Mouse (Mus musculus) midbrain, embryonic 13.5 days (tissue): ENCODE measurements at regions not wholly inside any gene's neighbourhood (a gene's known extent, or its start where the extent isn't known, plus 50 kb on each side); places are given as distances from the start of the nearest gene placed in this dataset.

ENCODE experiments used
- ATAC-seq: fragments of 200-750 bp; cut with Nextera tagmentation; 2 replicates; pipeline ENCODE4 v1.8.0; 2017; ENCODE audit warnings: mild to moderate bottlenecking, moderate TSS enrichment, moderate library complexity
- H3K27ac ChIP-seq: fragments of 300-500 bp; sonication (generic); 2 replicates; pipeline ENCODE4 v1.5.1; 2015; ENCODE audit warnings: inconsistent platforms, mild to moderate bottlenecking, moderate library complexity
- H3K27me3 ChIP-seq: fragments of 300-500 bp; sonication (generic); 2 replicates; pipeline ENCODE4 v1.6.1; 2015; ENCODE audit warnings: mild to moderate bottlenecking, inconsistent platforms
- H3K36me3 ChIP-seq: fragments of 300-500 bp; sonication (generic); 2 replicates; pipeline ENCODE4 v1.6.1; 2015; ENCODE audit warnings: mild to moderate bottlenecking, inconsistent platforms
- H3K4me1 ChIP-seq: fragments of 300-500 bp; sonication (generic); replicated peaks from 2 replicates; pipeline ENCODE4 v1.6.1; 2015; ENCODE audit warnings: inconsistent platforms
- H3K4me2 ChIP-seq: fragments of 300-500 bp; sonication (generic); replicated peaks from 2 replicates; pipeline ENCODE4 v1.6.1; 2015; ENCODE audit warnings: moderate library complexity, mild to moderate bottlenecking, inconsistent platforms
- H3K4me3 ChIP-seq: fragments of 300-500 bp; sonication (generic); replicated peaks from 2 replicates; pipeline ENCODE4 v1.5.1; 2015; ENCODE audit warnings: mild to moderate bottlenecking, inconsistent platforms
- H3K9ac ChIP-seq: fragments of 300-500 bp; sonication (generic); replicated peaks from 2 replicates; pipeline ENCODE4 v1.6.1; 2015; ENCODE audit warnings: mild to moderate bottlenecking, inconsistent platforms
- H3K9me3 ChIP-seq: fragments of 300-500 bp; sonication (generic); 2 replicates; pipeline ENCODE4 v1.6.1; 2016; ENCODE audit warnings: mild to moderate bottlenecking, inconsistent platforms
- WGBS: fragments of 180-500 bp; shearing (Covaris S2); methylation state at CpG from one replicate; pipeline ENCODE4 v1.1.7; 2015; 5-methylcytosine and 5-hydroxymethylcytosine counted together

DNA sequence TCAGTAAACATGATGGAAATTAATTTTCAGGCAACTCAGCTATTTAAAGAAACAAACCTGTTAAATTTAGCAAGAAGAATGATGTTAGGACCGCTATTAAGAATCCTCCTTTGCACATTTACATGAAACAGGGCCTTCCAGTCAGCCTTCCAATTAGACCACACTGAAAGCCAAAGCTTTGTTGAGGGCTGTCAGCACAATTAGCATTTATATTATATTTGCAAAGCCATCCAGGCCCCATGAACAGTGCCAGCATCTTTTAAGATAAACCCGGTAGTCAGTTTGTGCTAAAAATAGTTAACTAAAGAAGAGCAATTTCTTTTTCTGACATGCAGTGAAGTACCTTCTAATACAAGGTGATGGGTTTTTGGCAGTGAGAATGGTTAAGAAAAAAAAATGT is 495.1 kb downstream of the Kcna4 start:
- no peak overlapping the region for H3K4me2 ChIP-seq
- no peak overlapping the region for H3K27ac ChIP-seq
- no peak overlapping the region for H3K4me3 ChIP-seq
- H3K9me3 ChIP-seq, result no peaks in the 10 kb centered on the region
- H3K9ac ChIP-seq, result no peak overlapping the region
- no peaks in the 10 kb centered on the region for H3K4me1 ChIP-seq
- H3K27me3 ChIP-seq, result no peaks in the 10 kb centered on the region
- 43% methylated on average over 2 of the region's 2 CpGs for WGBS
- peak; percentile 67 for ATAC-seq
- no peaks in the 10 kb centered on the region for H3K36me3 ChIP-seq

DNA sequence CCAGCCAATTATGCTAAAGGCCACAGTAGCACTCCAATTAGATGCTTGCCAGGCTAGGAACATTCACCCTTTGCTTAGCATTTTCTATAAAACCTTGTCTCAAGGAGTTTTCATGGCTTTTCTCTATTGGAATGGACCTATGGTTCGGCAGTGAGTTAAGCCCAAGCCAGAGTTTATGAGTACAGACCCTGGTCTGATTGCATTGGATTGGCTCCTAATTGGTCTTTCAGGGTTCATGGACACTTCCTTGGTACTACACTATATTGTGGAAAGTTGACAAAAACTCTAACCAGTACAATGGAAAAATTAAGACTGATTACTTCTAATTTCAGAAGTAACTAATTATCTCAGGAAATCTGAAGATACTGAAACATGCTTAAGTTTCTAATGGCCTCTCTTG is 506.5 kb downstream of the Kcna4 start:
- Histone ChIP-seq H3K9ac (no peak overlapping the region), H3K27ac (no peak overlapping the region), H3K9me3 (no peaks in the 10 kb centered on the region), H3K27me3 (no peaks in the 10 kb centered on the region), H3K4me2 (no peak overlapping the region), H3K36me3 (no peaks in the 10 kb centered on the region), H3K4me1 (no peaks in the 10 kb centered on the region), H3K4me3 (no peak overlapping the region)
- ATAC-seq, result no peak
- WGBS, result 92% methylated on average over 1 of the region's 1 CpGs

DNA sequence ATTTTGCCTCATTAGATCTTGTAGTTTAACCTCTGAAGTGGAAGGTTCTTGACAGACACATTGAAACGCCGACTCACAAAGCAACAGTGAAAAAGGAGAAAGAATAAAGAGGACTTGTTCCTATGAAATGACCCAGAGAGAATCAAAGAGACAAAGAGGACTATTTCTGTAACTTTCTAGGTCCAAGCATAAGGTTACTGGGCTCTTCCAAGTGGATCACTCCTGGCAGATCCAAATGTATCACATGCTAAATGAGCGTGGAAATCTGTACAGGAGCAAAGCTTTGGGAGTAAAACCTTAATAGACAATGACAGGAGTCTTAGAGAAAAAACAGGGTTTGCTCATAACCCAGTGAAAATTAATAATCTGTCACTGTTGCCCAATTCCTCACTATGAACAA is 522.8 kb downstream of the Kcna4 start:
- no peak for ATAC-seq
- Histone ChIP-seq H3K9ac (no peak overlapping the region), H3K27me3 (no peaks in the 10 kb centered on the region), H3K9me3 (no peaks in the 10 kb centered on the region), H3K27ac (no peak overlapping the region), H3K4me3 (no peak overlapping the region), H3K4me2 (no peak overlapping the region), H3K36me3 (no peaks in the 10 kb centered on the region), H3K4me1 (0 out of 2 replicates have a peak, but pooled peaks cover 3% of the 10 kb centered on the region)
- WGBS, result 42% methylated on average over 3 of the region's 3 CpGs

DNA sequence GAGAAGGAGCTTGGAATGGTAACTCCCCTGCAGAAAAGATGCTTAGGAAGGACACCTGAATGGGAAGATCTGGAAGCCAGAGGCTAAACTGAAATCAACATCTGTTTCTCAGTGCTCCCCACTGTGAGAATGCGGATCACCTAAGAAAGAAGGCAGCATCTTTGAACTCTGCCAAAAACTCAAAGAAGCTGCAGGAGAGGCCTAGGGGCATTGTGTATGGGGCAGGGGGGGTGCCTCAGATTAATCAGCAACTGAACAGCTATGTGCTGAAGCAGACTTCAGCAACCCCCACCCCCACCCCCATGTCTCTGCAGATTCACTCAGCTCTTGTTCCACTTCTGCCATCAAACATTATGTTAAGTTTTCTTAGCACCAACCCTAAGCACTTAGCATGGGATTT is 523.6 kb downstream of the Kcna4 start:
- 9% methylated on average over 1 of the region's 1 CpGs for WGBS
- ATAC-seq, result no peak
- no peaks in the 10 kb centered on the region for H3K9me3 ChIP-seq
- H3K9ac ChIP-seq, result no peak overlapping the region
- H3K27ac ChIP-seq, result no peak overlapping the region
- H3K4me2 ChIP-seq, result no peak overlapping the region
- no peaks in the 10 kb centered on the region for H3K27me3 ChIP-seq
- no peak overlapping the region for H3K4me3 ChIP-seq
- 0 out of 2 replicates have a peak, but pooled peaks cover 3% of the 10 kb centered on the region for H3K4me1 ChIP-seq
- H3K36me3 ChIP-seq, result no peaks in the 10 kb centered on the region
